Mouse (Mus musculus) forebrain, postnatal 0 days (tissue): Measurements from ENCODE around the gene Acvr2a. TPM values are rescaled to one million over a fixed set of nuclear protein-coding genes. Genes with fewer than 3 reads are reported as not detected.

Source experiments
- ATAC-seq: fragments of 200-750 bp; cut with Nextera tagmentation; 2 replicates; pipeline ENCODE4 v1.8.0; 2017; ENCODE audit warnings: mild to moderate bottlenecking, moderate library complexity
- DNase-seq: peaks from one replicate; pipeline ENCODE4 v3.0.0-alpha.2; 2015
- H3K27ac ChIP-seq: fragments of 300-500 bp; sonication (generic); 2 replicates; pipeline ENCODE4 v1.5.1; 2014; ENCODE audit warnings: low read depth, mild to moderate bottlenecking, antibody characterized with exemption, low read length, moderate library complexity, mixed read lengths
- H3K27me3 ChIP-seq: fragments of 300-500 bp; sonication (generic); 2 replicates; pipeline ENCODE4 v1.6.1; 2014; ENCODE audit warnings: mild to moderate bottlenecking, low read length, mixed read lengths; ENCODE audit not compliant: insufficient read depth
- H3K36me3 ChIP-seq: fragments of 300-500 bp; sonication (generic); 2 replicates; pipeline ENCODE4 v1.6.1; 2014; ENCODE audit warnings: mild to moderate bottlenecking, moderate library complexity; ENCODE audit not compliant: insufficient read depth
- H3K4me1 ChIP-seq: fragments of 300-500 bp; sonication (generic); 2 replicates; pipeline ENCODE4 v1.6.1; 2014; ENCODE audit warnings: antibody characterized with exemption; ENCODE audit not compliant: insufficient read depth
- H3K4me2 ChIP-seq: fragments of 300-500 bp; sonication (generic); 2 replicates; pipeline ENCODE4 v1.6.1; 2014; ENCODE audit warnings: low read depth, mild to moderate bottlenecking, moderate library complexity
- H3K4me3 ChIP-seq: fragments of 300-500 bp; sonication (generic); 2 replicates; pipeline ENCODE4 v1.5.1; 2014; ENCODE audit warnings: low read depth, low read length, mixed read lengths
- H3K9ac ChIP-seq: fragments of 300-500 bp; sonication (generic); 2 replicates; pipeline ENCODE4 v1.6.1; 2014; ENCODE audit warnings: mild to moderate bottlenecking
- H3K9me3 ChIP-seq: fragments of 300-500 bp; sonication (generic); 2 replicates; pipeline ENCODE4 v1.6.1; 2016; ENCODE audit warnings: low read length
- CTCF ChIP-seq: sonication (generic); IDR thresholded peaks from 2 replicates; pipeline ENCODE4 v1.5.1; 2016; ENCODE audit warnings: antibody characterized with exemption, control low read depth, low read depth
- WGBS: fragments of 180-500 bp; shearing (Covaris S2); extraction: QIAGEN DNeasy Blood & Tissue Kit; methylation state at CpG from one replicate; pipeline ENCODE4 v1.1.7; 2014; 5-methylcytosine and 5-hydroxymethylcytosine counted together
- polyA plus RNA-seq: library from polyadenylated mRNA; unstranded; fragments of >200 nt; fragmentation: Nextera tagmentation; extraction: Ambion mirVana; gene quantifications from 2 replicates; pipeline ENCODE4 v1.2.1, GENCODE M21; 2015
- total RNA-seq: library from RNA; depleted of rRNA; stranded (reverse); fragments of >200 nt; gene quantifications from 2 replicates; pipeline ENCODE4 v1.2.3, GENCODE M21; 2014

The Acvr2a gene
- total and polyA plus RNA-seq, 2 experiments from 2014 or later = 42.8 to 127 TPM

DNA sequence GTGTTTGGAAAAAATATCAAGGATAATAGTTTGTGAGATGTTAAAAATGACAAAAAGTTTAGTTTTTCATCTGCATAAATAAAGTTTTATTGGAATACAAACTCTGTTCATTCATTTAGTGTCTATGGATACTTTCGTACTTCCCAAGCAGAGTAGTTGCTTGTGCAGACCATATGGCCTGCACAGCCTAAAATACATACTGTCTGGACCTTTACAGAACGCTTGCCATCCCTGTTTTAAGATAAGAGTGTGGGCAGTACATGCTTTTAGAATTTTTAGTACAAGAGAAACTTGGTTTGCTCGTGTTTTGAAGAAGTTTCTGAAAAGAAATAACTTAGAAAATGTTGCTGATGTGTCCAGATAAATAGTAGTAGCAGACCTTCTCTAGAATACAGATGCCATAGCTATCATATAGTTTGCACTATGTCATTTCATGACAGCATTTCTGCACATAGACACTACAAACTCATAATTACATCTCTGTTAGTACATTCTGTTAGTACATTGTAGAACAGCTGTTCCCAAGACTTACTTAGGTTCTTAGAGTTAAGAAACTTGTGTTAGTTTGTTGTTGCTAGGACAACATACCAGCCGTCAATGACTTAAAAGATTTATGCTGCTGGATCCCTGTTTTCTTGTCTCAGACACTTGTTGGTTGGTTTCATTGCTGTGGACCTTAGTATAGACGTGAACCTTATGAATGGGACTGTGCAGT is 54.4 kb downstream of the Acvr2a start:
- H3K9ac ChIP-seq = no peak overlapping the region
- no peak overlapping the region for H3K4me2 ChIP-seq
- no peaks in the 10 kb centered on the region for H3K9me3 ChIP-seq
- no peak overlapping the region for H3K4me3 ChIP-seq
- H3K27ac ChIP-seq = no peak overlapping the region
- 83% methylated on average over 5 of the region's 5 CpGs for WGBS
- TF ChIP-seq CTCF = no peak
- H3K27me3 ChIP-seq = no peaks in the 10 kb centered on the region
- H3K4me1 ChIP-seq = no peaks in the 10 kb centered on the region
- peak; percentile 55 for ATAC-seq
- no peak for DNase-seq
- H3K36me3 ChIP-seq = no peaks in the 10 kb centered on the region

DNA sequence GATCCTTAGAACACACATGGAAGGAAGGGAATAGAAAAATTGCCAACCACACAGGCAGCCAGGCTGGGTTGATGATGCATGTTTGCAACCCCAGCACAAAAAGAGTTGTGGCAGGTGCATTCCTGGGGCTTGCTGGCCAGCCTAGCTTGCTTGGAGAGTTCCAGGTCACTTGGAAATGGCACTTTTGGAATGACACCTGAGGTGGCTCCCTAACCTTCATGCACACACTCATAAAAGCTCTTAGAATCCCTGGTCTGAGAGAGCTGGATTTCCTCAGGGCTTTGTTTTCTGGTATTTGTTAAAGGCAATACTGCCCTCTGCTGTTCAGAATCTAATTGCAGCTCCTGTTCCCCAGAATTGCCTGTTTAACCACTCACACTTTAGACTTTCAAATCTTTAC is 72.0 kb downstream of the Acvr2a start:
- peak; percentile 80 for TF ChIP-seq CTCF
- no peak overlapping the region for H3K27ac ChIP-seq
- no peaks in the 10 kb centered on the region for H3K4me1 ChIP-seq
- H3K36me3 ChIP-seq = no peaks in the 10 kb centered on the region
- no peaks in the 10 kb centered on the region for H3K27me3 ChIP-seq
- H3K4me3 ChIP-seq = no peak overlapping the region
- no peaks in the 10 kb centered on the region for H3K9me3 ChIP-seq
- DNase-seq = peak; percentile 89
- ATAC-seq = peak; percentile 77
- no peak overlapping the region for H3K9ac ChIP-seq
- no peak overlapping the region for H3K4me2 ChIP-seq

DNA sequence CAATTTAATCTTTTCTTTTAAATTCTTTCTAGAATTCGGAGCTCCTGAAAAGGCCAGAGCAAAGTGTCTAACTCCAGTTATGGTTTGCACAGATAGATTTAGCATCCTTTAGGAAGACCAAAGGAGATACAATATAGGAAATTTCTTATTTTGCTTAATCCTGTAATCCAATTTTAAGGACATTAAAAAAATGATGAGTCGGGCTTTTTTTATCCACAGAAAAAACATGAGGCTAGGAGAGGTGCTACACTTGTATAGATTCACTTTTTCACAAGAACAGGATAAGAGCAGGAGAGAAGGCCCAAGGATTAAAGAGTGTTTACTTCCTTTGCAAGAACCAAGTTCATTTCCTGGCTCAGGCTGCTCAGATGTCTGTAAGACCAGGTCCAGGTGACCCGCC is 81.3 kb downstream of the Acvr2a start:
- Histone ChIP-seq H3K9ac (no peak overlapping the region), H3K4me1 (no peaks in the 10 kb centered on the region), H3K27me3 (no peaks in the 10 kb centered on the region), H3K9me3 (no peaks in the 10 kb centered on the region), H3K27ac (no peak overlapping the region), H3K4me3 (no peak overlapping the region), H3K4me2 (no peak overlapping the region), H3K36me3 (peaks cover 20% of the 10 kb centered on the region; the same call in 1 of the 2 replicates)
- 94% methylated on average over 3 of the region's 3 CpGs for WGBS
- DNase-seq (no peak), ATAC-seq (no peak)
- no peak for TF ChIP-seq CTCF

DNA sequence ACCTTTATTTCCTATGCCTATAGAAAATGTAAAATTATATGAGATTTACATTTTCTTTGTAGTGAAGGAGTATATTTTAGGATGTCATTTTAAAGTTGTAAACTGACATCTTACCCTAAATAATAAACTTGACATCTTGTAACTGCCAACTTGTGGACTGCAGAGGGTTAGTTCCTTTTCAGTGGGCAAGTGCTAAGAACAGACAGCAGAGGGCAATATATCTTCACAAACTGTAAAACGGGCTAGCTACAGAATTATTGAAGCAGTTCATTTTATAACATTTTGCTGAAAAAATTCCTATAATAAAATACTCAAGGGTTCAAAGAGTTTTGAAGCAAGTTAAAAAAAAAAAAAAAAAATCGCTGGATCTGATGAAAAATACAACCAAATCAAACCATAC is 95.0 kb downstream of the Acvr2a start:
- no peaks in the 10 kb centered on the region for H3K4me1 ChIP-seq
- 60% methylated on average over 2 of the region's 2 CpGs for WGBS
- no peak overlapping the region for H3K27ac ChIP-seq
- DNase-seq (peak; percentile 68), ATAC-seq (peak; percentile 68)
- no peaks in the 10 kb centered on the region for H3K9me3 ChIP-seq
- H3K4me2 ChIP-seq = no peak overlapping the region
- H3K4me3 ChIP-seq = no peak overlapping the region
- no peak overlapping the region for H3K9ac ChIP-seq
- H3K36me3 ChIP-seq = peaks cover 12% of the 10 kb centered on the region
- no peaks in the 10 kb centered on the region for H3K27me3 ChIP-seq
- peak; percentile 72 for TF ChIP-seq CTCF

DNA sequence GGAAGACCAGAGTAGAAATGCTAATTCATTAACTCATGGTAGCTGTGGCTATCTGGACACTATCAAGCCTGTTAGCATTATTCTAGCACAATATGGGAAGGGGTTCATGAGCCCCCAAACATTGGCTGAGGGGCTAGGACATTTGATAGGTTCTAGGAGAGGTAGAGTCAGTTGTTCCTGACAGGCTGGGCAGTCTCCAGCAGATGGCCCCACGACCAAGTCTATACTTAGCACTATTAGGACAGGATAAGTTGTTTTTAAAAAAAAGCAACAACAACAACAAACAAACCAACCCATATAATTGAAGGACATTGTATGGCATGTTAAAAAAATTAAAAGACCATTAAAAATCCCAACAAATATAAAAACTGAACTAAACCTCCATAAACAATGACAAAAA is 100.3 kb downstream of the Acvr2a start:
- Histone ChIP-seq H3K27ac (no peak overlapping the region), H3K9ac (no peak overlapping the region), H3K4me2 (no peak overlapping the region), H3K4me3 (no peak overlapping the region), H3K4me1 (no peaks in the 10 kb centered on the region), H3K27me3 (no peaks in the 10 kb centered on the region), H3K9me3 (no peaks in the 10 kb centered on the region), H3K36me3 (0 out of 2 replicates have a peak, but pooled peaks cover 6% of the 10 kb centered on the region)
- DNase-seq = no peak
- 0 out of 2 replicates have a peak, but pooled peaks have one; percentile 7 for TF ChIP-seq CTCF
- ATAC-seq = no peak
- 67% methylated on average over 1 of the region's 1 CpGs for WGBS

DNA sequence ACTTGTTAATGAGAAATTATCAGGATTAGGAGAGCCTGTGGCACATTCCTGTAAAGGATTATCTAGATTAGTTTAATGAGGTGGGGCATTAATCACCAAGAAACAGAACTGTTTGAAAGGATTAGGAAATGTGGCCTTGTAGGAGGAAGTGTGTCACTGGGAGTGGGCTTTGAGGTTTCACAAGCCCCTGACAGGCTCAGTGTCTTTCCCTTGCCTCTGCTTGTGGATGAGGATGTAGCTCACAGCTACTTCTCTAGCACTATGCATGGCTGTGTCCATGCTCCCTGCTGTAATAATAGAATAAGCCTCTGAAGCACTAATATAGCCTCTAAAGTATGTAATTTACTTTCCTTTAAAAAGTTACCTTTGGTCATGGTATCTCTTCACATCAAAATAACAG is 101.9 kb downstream of the Acvr2a start:
- Histone ChIP-seq H3K27ac (no peak overlapping the region), H3K9me3 (no peaks in the 10 kb centered on the region), H3K4me2 (no peak overlapping the region), H3K4me3 (no peak overlapping the region), H3K36me3 (0 out of 2 replicates have a peak, but pooled peaks cover 6% of the 10 kb centered on the region), H3K27me3 (no peaks in the 10 kb centered on the region), H3K9ac (no peak overlapping the region), H3K4me1 (no peaks in the 10 kb centered on the region)
- ATAC-seq (no peak), DNase-seq (no peak)
- no peak for TF ChIP-seq CTCF

DNA sequence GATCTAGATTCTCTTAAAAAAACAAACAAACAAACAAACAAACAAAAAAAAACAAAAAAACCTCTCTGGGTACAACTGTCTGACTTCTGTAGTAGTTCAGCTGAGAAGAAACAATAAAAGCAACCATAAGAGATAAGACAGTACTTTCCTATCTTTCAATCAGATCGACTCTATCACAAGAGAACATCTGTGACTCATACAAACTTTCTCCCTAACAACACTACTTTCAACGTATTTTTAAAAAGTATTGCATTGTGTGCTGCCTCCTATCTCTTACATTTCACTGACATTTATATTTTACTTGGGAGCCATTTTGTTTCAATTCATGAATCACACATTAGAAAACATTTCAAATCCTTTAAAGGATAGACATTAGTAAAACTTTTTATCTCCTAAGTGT is 121.1 kb downstream of the Acvr2a start:
- no peaks in the 10 kb centered on the region for H3K4me1 ChIP-seq
- H3K4me2 ChIP-seq = no peak overlapping the region
- ATAC-seq = no peak
- no peaks in the 10 kb centered on the region for H3K9me3 ChIP-seq
- H3K36me3 ChIP-seq = peaks cover 10% of the 10 kb centered on the region
- H3K27me3 ChIP-seq = no peaks in the 10 kb centered on the region
- no peak for DNase-seq
- TF ChIP-seq CTCF = no peak
- WGBS = 95% methylated on average over 2 of the region's 2 CpGs
- H3K9ac ChIP-seq = no peak overlapping the region
- no peak overlapping the region for H3K27ac ChIP-seq
- no peak overlapping the region for H3K4me3 ChIP-seq
